Mouse (Mus musculus) thymus, adult 2 months (tissue): ENCODE data around the gene Tpsb2. TPM values are rescaled to one million over a fixed set of nuclear protein-coding genes. Genes with fewer than 3 reads are reported as not detected.

ENCODE experiments used
- DNase-seq: peaks from one replicate; pipeline ENCODE4 v3.0.0; 2021
- H3K27ac ChIP-seq: fragments of 200-500 bp; 2 replicates; pipeline ENCODE4 v1.5.1; 2012; ENCODE audit warnings: low read length, control low read depth; ENCODE audit not compliant: control insufficient read depth, insufficient read depth
- H3K27me3 ChIP-seq: fragments of 200-500 bp; 2 replicates; pipeline ENCODE4 v1.6.1; 2012; ENCODE audit warnings: mild to moderate bottlenecking, low read length, moderate library complexity, mixed read lengths; ENCODE audit not compliant: control insufficient read depth, insufficient read depth
- H3K36me3 ChIP-seq: fragments of 200-500 bp; 2 replicates; pipeline ENCODE4 v1.6.1; 2012; ENCODE audit warnings: mild to moderate bottlenecking, low read length, moderate library complexity; ENCODE audit not compliant: control insufficient read depth, insufficient read depth
- H3K4me1 ChIP-seq: fragments of 200-500 bp; replicated peaks from 2 replicates; pipeline ENCODE4 v1.6.1; 2012; ENCODE audit warnings: low read length; ENCODE audit not compliant: control insufficient read depth, insufficient read depth
- H3K4me3 ChIP-seq: fragments of 200-500 bp; 2 replicates; pipeline ENCODE4 v1.5.1; 2012; ENCODE audit warnings: mild to moderate bottlenecking, low read length, control low read depth, moderate library complexity; ENCODE audit not compliant: control insufficient read depth, insufficient read depth
- CTCF ChIP-seq: fragments of 200-500 bp; IDR thresholded peaks from 2 replicates; pipeline ENCODE4 v1.5.1; 2012; ENCODE audit warnings: mild to moderate bottlenecking, control low read depth, low read length, moderate library complexity, borderline replicate concordance; ENCODE audit not compliant: control insufficient read depth, poor library complexity, insufficient read depth; ENCODE audit errors: extremely low read depth
- POLR2A ChIP-seq: fragments of 200-500 bp; IDR thresholded peaks from 2 replicates; pipeline ENCODE4 v1.6.1; 2012; ENCODE audit warnings: mild to moderate bottlenecking, low read length, control low read depth, moderate library complexity; ENCODE audit not compliant: control insufficient read depth, poor library complexity, insufficient read depth; ENCODE audit errors: extremely low read depth
- WGBS: fragments of 180-500 bp; shearing (Covaris S2); methylation state at CpG from one replicate; pipeline ENCODE4 v1.1.7; 2018; 5-methylcytosine and 5-hydroxymethylcytosine counted together
- polyA plus RNA-seq: library from polyadenylated mRNA; depleted of rRNA; stranded (reverse); fragments of >200 nt; gene quantifications from 2 replicates; pipeline ENCODE4 v1.2.3, GENCODE M21; 2012; rRNA removed

Tpsb2 gene
- polyA plus RNA-seq, 1 experiment: 7.6 TPM

DNA sequence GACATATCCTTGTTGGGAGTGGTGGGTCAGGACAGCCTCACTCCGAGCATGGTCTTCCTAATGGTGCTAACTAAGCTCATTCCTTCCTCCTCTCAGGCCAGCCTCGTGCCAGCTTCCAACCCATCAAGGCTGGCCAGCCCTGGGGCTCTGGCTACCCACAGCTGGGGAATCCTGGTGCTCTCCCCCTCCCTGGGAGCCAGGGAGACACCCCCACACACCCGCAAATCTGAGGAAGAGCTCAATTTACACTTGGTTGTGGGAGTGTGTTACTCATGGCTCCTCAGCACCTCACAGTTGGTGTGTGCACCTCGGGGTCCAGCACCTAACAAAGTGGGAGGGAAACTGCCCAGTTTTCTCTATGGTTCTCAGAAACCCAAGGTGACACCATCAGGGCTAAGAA is 45.1 kb downstream of the Tpsb2 start:
- Histone ChIP-seq H3K36me3 (no peaks in the 10 kb centered on the region), H3K4me3 (no peak overlapping the region), H3K27ac (no peak overlapping the region), H3K4me1 (no peaks in the 10 kb centered on the region), H3K27me3 (no peaks in the 10 kb centered on the region)
- 47% methylated on average over 4 of the region's 4 CpGs for WGBS
- TF ChIP-seq POLR2A (no peak), CTCF (no peak)
- DNase-seq: no peak

DNA sequence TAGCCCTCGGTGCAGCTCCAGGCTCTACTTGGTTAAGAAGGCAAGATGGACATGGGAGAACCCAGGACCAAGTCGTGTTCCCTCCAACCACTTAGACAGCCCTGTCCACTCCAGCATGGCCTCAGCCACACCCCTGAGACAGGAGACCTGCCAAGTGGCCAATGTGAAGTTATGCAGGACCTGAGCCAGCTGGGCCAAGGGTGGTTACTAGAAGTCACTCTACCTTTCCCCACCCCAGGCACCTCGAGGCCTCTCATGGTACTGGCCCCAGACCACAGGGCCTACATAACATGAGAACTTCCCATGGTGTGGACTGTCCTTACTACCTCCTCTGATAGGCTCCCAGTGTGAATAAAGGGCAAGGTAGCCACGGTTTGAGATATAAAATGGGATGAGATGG is 48.1 kb downstream of the Tpsb2 start:
- 73% methylated on average over 4 of the region's 4 CpGs for WGBS
- DNase-seq: no peak
- H3K27ac ChIP-seq: no peak overlapping the region

DNA sequence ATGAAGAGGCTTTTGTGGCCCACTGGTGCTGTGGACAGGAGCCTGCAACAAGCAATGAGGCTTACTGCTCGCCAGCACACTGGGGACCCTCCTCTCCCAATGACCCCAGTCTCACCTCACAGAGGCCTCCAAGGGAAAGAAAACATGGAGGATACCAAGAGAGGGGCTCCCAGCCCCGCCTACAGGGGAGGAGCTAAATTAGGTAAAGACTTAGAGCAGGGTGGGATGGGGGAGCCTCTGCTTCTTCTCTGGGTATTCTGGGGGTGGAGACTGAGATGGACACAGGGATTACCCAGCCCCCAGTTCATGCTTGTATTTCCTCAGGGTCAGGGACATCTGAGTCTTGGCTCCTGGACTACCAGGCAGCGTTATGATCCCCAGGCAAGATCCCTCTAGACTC is 48.8 kb downstream of the Tpsb2 start:
- DNase-seq: no peak
- Histone ChIP-seq H3K4me3 (no peak overlapping the region), H3K27ac (no peak overlapping the region), H3K4me1 (no peaks in the 10 kb centered on the region), H3K27me3 (no peaks in the 10 kb centered on the region), H3K36me3 (no peaks in the 10 kb centered on the region)
- 74% methylated on average over 3 of the region's 3 CpGs for WGBS
- no peak for TF ChIP-seq POLR2A
- TF ChIP-seq CTCF: no peak

More for the DNA sequence above, 48.1 kb downstream of the Tpsb2 start:
- Histone ChIP-seq H3K36me3 (no peaks in the 10 kb centered on the region), H3K4me1 (no peaks in the 10 kb centered on the region), H3K27me3 (no peaks in the 10 kb centered on the region), H3K4me3 (no peak overlapping the region)
- TF ChIP-seq CTCF: no peak
- no peak for TF ChIP-seq POLR2A

DNA sequence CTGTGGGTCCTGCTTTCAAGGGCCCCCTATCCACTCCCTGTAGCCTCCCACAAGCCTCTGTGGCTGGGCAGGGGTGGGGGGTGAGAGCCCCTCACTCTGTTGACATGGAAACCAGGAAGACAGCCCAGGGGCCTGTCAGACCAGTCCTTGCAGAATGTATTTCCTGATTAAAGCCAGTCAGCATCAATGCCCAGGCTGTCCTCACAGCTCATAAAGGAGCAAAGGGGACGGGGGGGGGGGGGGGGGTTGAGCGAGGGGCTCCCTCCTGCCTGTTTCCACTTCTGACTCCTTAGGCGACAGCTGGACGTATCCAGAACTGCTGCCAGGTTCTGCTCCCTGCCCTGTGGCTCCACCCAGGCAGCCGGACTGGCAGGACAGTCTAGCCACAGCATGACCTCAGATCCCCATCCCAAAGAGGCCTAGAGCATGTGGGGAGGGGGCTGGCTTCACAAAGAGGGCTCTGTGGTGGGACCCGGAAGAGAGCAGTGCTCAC is 49.4 kb downstream of the Tpsb2 start:
- no peaks in the 10 kb centered on the region for H3K4me1 ChIP-seq
- WGBS: 61% methylated on average over 5 of the region's 6 CpGs
- no peak overlapping the region for H3K27ac ChIP-seq

DNA sequence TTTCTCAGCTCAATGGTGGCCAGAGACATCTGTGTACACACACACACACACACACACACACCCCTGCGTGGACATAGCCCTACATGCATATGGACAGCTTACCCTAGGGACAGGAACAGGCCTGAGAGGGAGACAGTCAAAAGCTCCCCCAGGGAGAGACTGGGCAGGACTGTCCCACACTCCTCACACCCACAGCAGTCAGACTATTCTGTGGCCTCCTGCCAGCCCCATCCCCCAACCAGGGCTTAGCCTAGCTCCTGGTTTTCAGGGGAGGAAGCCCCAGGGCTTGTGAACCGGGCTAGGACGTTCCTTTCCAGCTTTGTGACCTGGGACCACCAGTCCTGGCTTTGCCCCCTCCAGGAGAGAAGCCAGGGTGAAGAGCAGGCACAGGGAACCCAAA is 50.1 kb downstream of the Tpsb2 start:
- TF ChIP-seq CTCF (no peak), POLR2A (no peak)
- Histone ChIP-seq H3K27me3 (no peaks in the 10 kb centered on the region), H3K4me3 (no peak overlapping the region), H3K36me3 (no peaks in the 10 kb centered on the region), H3K27ac (no peak overlapping the region), H3K4me1 (no peaks in the 10 kb centered on the region)
- DNase-seq: no peak
- 55% methylated on average over 3 of the region's 3 CpGs for WGBS

More for the DNA sequence above, 49.4 kb downstream of the Tpsb2 start:
- Histone ChIP-seq H3K36me3 (no peaks in the 10 kb centered on the region), H3K4me3 (no peak overlapping the region), H3K27me3 (no peaks in the 10 kb centered on the region)
- TF ChIP-seq CTCF (no peak), POLR2A (no peak)
- DNase-seq: no peak

DNA sequence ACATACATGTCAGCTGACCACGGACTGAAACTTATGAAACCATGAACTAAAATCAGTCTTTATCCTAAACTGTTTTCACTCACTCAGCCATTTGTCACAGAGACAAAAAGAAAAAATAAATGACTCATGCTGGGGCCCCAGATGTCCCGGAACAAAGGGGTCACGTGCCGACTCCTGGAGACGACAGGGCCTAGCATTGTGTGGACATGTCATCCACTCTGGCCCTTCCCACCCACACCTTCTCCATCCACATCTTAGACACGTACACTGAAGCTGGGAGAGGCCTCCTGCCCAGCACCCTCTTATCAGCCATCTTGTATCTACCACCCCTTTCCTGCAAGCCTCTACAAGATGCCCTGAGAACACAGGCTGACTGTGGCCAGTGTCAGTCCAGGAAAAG is 51.9 kb downstream of the Tpsb2 start:
- Histone ChIP-seq H3K27me3 (no peaks in the 10 kb centered on the region), H3K27ac (no peak overlapping the region), H3K36me3 (no peaks in the 10 kb centered on the region), H3K4me3 (no peak overlapping the region), H3K4me1 (no peaks in the 10 kb centered on the region)
- DNase-seq: no peak
- TF ChIP-seq POLR2A: no peak
- no peak for TF ChIP-seq CTCF
- 80% methylated on average over 6 of the region's 6 CpGs for WGBS

Other genes with a start within 250 kb of the Tpsb2 start
- gene Ptx4, start 245.5 kb upstream of the Tpsb2 start, polyA plus RNA-seq: not detected in 2 replicates
- gene Clcn7, start 232.9 kb upstream of the Tpsb2 start, polyA plus RNA-seq: 43.4 and 45.9 TPM in 2 replicates
- 0.05 and 0.09 TPM in 2 replicates for gene Ccdc154, start 203.8 kb upstream of the Tpsb2 start, polyA plus RNA-seq
- 0.11 TPM in 1 of 2 replicates, not detected in the other for gene Gm38655, start 190.8 kb upstream of the Tpsb2 start, polyA plus RNA-seq
- gene BC003965, start 181.8 kb upstream of the Tpsb2 start, polyA plus RNA-seq: 17.8 and 18.8 TPM in 2 replicates
- gene Unkl, start 177.9 kb upstream of the Tpsb2 start, polyA plus RNA-seq: 60.1 and 64.6 TPM in 2 replicates
- 39.8 and 47.7 TPM in 2 replicates for gene Gnptg, start 126.2 kb upstream of the Tpsb2 start, polyA plus RNA-seq
- gene Tsr3, start 126.1 kb upstream of the Tpsb2 start, polyA plus RNA-seq: 38.0 and 40.9 TPM in 2 replicates
- gene Baiap3, start 109.9 kb upstream of the Tpsb2 start, polyA plus RNA-seq: 56.5 and 60.9 TPM in 2 replicates
- gene Ube2i, start 91.7 kb upstream of the Tpsb2 start, polyA plus RNA-seq: 304 and 316 TPM in 2 replicates
- 1.2 and 1.3 TPM in 2 replicates for gene Prss34, start 67.9 kb upstream of the Tpsb2 start, polyA plus RNA-seq
- gene Prss28, start 57.7 kb upstream of the Tpsb2 start, polyA plus RNA-seq: 0.13 and 0.18 TPM in 2 replicates
- gene Prss29, start 47.7 kb upstream of the Tpsb2 start, polyA plus RNA-seq: 2.3 and 2.7 TPM in 2 replicates
- 0.44 and 0.61 TPM in 2 replicates for gene Tpsab1, start 20.7 kb upstream of the Tpsb2 start, polyA plus RNA-seq
- gene Tpsg1, start 3.0 kb downstream of the Tpsb2 start, polyA plus RNA-seq: 0.80 and 1.8 TPM in 2 replicates
- gene Cacna1h, start 67.5 kb downstream of the Tpsb2 start, polyA plus RNA-seq: 1.5 and 4.3 TPM in 2 replicates
- gene Tekt4, start 88.3 kb downstream of the Tpsb2 start, polyA plus RNA-seq: 0.19 and 0.42 TPM in 2 replicates
- gene Sstr5, start 131.0 kb downstream of the Tpsb2 start, polyA plus RNA-seq: not detected in 2 replicates
- gene Sox8, start 204.4 kb downstream of the Tpsb2 start, polyA plus RNA-seq: 0.94 and 1.0 TPM in 2 replicates
- gene Lmf1, start 212.8 kb downstream of the Tpsb2 start, polyA plus RNA-seq: 25.2 and 25.8 TPM in 2 replicates